Mouse (Mus musculus): ENCODE data around the gene Usp51. TPM values are rescaled to one million over a fixed set of nuclear protein-coding genes. Genes with fewer than 3 reads are reported as not detected.

Usp51 gene
- total RNA-seq, 2 experiments from 2014 or later = 1.7 to 2.7 TPM

Other genes starting within 250 kb of the Usp51 start
- 100 to 1,000 TPM; 108 to 114 TPM for gene Shroom2, start 237.0 kb upstream of the Usp51 start, total RNA-seq (2021)
- under 1 TPM in 1 of 2 experiments, not detected in 1; 0.44 TPM for gene Gpr143, start 224.5 kb upstream of the Usp51 start, total RNA-seq (2021)
- 10 to 100 TPM; 48.4 TPM for gene Mageh1, start 31.1 kb downstream of the Usp51 start, total RNA-seq (2021)
- under 1 TPM; 0.32 to 0.53 TPM for gene Foxr2, start 112.3 kb downstream of the Usp51 start, total RNA-seq (2021)
- 10 to 100 TPM; 77.3 to 79.5 TPM for gene Rragb, start 133.5 kb downstream of the Usp51 start, total RNA-seq (2021)
- gene Klf8, start 231.0 kb downstream of the Usp51 start, total RNA-seq (2021) = 1 to 10 TPM; 4.6 to 6.4 TPM